Mouse (Mus musculus) mesoderm, embryonic 11.5 days (tissue): ENCODE data around the gene Panx1.
A peak's percentile ranks its signal among the peaks of the same experiment; 100 is the strongest.

Source experiments
- DNase-seq: peaks from one replicate; pipeline ENCODE4 v3.0.0-alpha.2; 2012; ENCODE audit warnings: low read depth, low spot score

Gene Panx1

GRCm38 (mm10) chr9:15023049-15023448 is 22.2 kb downstream of the Panx1 start:
- DNase-seq = no peak

DNA sequence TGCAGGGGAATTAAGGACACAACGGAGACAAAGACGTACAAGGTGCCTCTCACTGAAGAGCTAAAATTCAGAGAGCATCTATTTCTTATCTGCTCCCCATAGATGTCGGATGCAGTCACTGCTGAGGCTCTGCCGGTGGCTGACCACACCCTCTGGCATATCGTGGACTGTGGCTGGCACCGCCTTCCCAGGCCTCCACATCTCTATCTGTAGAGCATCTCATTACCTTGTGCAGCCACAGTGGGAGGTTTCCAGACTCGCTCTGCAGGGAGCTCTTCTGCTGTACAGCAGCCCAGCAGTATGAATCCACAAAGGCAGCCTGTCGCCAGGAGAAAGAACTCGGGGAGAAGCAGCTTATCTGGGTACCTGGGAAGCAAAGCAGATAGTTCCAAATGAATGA is 24.1 kb downstream of the Panx1 start:
- DNase-seq = no peak

DNA sequence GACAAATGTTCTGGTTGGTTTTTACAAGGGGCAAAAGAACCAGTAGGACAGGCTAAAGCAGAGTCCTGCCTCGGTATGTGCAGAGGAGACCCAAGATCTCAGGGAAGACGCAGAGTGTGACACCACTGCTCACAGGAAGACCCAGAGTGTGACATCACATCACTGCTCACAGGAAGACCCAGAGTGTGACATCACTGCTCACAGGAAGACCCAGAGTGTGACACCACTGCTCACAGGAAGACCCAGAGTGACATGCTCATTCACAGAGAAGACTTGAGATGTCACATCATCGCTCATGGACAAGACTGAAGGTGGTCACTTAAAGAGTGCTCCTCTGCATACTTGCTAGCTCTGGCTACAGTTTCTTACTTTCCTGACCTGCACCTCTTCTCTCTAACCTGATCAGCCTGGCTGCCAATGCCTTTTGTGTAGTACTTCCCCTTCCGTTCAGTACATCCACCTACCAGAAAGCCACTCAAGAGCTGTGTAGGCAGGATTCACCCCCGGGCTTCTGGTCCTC is 24.7 kb downstream of the Panx1 start:
- DNase-seq = no peak

GRCm38 (mm10) chr9:15018756-15019131 is 26.5 kb downstream of the Panx1 start:
- DNase-seq = no peak

DNA sequence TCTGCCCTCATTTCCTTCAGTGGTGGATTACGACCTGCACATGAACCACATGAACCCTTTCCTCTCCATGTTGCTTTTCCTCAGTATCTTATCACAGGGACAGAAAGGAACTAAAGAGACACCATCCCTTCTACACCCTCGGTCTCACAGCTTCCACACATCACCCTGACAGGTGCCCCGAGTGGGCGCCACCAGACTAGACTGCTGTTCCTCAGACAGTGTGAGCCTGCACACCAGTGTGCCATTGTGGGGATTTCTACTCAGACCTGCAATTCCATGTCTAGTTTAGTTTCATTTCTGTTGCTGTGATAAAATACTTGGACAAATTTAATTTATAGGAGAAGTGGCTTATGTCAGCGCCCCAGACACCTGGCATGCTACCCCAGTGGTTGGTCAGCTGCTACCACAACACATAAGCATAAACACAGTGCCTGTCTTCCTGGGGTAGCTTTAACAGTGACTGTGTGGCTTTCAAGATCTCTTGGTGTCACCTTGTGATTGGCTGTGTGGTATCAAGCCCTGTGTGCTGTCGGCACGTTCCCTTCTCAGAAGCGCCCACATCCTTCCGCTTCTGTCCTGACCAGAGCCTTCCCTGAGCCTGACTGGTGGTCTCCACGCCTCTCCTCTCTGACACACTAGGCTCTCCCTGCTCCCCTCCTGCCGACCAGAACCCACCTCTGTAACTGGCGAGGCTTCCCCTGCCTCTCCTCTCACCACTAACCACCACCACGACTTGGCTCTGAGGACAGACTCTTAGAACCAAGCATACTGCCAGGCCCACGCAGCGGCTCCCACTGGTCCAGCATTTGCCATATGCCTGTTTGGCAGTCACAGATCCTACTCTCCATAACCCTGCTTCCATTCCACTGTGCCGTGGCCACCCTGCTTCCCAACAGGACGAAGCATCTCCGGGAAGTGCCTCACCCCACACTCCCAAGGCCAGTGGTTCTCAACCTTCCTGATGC is 27.2 kb downstream of the Panx1 start:
- no peak for DNase-seq

DNA sequence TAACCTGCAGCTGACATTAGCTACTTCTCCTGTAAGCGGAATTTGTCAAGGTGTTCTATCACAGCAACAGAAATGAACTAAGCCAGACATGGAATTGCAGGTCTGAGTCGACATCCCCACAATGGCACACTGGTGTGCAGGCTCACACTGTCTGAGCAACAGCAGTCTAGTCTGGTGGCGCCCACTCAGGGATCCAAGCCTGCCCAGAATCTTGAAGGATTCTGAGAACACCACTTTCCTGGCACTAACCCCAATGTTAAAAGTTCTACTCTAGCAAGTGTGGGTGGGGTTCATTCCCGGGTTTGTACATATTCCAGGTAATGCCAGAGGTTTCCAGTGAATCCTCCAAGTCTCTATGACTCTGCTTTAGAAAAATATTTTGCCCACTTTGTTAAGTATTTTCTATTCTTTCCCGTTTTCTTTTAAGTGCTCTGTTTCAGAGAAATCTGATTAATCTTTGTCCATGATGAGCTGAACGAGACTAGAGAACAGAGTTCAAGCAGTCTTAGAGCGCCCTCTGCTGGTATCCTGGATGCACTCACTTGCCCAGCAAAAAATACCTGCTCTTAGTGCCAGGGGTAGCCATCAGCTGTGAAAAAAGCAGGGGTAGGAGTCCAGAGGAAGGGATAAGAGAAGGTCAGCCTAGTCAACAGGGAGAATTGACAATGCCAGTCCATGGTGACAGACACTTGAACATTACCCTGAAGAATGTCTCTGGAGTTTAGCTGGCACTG is 29.9 kb downstream of the Panx1 start:
- DNase-seq = peak; percentile 85

- DNase-seq = no peak
Measured at GRCm38 (mm10) chr9:15007566-15007965, 37.7 kb downstream of the Panx1 start.

GRCm38 (mm10) chr9:15004298-15004685 is 41.0 kb downstream of the Panx1 start:
- no peak for DNase-seq

DNA sequence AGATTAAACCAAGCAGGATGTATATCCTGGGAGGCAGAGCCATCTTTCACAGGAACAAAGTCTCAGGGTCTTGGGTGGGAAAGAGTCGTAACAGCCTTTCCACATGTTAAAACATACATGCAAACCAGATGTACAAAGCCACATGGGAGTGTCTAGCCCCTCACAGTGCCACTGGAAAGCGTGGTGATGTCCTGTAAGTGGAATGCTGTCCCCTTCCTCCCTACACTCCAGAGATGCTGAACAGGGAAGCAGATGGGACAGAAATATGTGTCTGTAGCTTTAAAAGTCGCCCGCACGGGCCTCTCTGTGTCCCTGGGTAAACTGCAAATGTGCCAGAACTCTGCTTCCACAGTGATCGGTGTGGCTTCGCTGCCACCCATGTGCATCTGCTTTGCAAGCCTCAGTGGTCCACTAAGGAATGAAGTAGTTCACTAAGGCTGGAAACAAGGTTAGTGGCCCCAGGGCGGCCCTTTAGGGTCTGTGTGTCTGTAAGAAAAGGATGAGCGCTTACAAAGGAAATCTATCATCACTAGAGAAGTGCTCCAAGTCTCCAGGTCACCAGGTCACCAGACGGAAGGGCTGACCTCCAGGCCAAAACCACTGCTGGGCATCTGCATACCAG is 41.5 kb downstream of the Panx1 start:
- DNase-seq = peak; percentile 51

DNA sequence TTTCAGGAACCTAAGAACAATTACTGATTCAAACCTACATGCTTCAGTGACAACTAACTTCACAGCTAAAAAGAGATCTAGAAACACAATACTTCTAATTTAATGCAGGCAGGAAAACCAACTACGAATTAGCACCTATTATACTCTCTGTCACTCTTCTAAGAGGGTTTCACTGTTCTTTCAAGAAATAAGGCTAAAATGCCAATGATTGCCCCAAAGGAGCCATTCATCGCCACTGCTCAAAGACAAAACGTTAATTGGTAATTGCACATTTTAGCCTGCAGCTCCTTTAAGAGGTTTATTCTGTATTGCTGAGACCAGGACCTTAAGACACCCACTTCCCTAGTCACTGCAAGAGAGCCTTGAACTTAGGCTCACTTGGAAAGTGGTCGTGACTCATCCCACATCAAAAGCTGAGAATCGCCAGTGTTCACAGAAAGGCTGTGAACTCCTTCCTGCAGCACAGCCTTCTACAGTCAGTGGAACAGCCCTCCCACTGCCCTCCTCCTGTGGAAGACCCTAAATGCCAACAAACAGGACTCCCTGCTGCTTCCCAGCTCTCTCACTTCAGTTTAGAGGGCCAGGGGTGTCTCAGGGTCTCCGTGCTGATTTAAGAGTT is 42.2 kb downstream of the Panx1 start:
- no peak for DNase-seq

DNA sequence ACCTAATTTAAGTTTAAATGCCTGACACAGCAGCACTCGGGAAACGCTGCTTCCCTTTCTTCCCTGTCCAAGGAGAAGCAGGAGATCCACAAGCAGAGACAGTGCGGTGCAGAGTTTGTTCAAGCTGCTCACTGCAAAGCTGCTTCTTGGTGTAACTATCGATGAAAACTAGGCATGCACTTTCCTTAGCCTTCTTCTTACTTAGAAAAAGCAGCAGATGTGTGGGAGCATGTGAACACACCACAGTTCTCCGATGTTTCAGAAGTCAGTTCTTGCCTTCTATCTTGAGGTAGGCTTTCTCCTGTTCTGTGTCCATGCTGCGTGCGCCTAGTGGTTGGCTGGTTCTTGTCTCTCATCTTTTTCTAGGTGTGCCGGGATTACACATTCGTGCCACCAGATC is 46.5 kb downstream of the Panx1 start:
- DNase-seq = no peak

DNA sequence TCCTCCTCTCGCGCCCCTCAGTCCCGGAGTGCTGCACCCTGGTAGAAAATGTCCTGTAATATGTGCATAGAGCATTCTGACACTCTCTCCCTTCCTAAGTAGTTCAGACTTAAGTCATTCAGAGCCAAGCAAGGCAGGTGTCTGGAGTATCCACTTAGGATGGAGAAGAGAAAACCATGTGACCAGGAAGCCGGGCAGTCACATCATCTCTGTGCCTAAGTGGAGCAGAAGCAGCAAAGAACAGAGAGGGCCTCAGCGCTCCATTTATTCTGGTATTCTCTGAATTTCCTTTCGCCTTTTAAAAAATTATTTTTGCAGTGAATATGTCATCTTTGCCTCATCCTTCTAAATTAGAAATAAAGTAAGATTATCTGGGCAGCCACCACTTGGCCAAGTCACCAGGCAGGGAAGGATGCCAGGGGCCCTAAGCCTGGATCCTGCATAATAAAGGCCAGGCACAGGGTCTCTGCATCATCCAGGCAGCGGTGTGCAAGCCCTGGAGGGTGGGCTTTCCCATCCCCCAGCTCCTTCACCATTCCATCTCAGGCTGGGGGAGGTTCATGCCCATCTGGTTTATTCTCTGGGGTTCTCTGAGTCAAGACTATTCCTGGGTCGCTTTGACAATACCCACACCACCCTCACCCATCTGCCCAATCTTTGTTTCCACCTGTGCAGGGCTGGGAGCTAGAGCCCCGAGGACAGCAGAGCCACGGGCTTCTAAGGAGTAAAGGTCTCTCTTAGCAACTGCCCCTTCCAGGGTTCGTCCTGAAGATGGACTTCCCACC is 47.8 kb downstream of the Panx1 start:
- DNase-seq = no peak

DNA sequence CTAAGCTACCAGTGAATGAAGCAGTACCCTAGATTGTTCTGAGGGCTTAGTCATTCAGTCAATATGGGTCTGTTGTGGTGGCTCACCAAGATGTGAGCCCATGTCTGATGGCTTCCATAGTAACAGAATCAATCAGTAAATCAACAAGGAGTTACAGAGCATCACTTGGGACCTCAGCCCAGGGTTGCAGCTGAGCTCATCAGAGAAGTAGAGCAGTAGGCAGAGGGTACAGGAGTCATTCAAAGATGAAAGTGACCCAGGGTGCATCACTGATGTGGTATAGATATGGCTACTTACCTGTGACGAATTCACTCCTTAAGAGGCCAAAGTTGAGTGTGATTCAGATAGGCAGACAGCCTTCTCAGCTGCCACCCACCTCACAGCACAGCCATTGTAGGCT is 49.8 kb downstream of the Panx1 start:
- DNase-seq = no peak

GRCm38 (mm10) chr9:14988606-14989293 is 56.5 kb downstream of the Panx1 start:
- DNase-seq = no peak

- no peak for DNase-seq
Measured at GRCm38 (mm10) chr9:14983141-14983540, 62.1 kb downstream of the Panx1 start.

DNA sequence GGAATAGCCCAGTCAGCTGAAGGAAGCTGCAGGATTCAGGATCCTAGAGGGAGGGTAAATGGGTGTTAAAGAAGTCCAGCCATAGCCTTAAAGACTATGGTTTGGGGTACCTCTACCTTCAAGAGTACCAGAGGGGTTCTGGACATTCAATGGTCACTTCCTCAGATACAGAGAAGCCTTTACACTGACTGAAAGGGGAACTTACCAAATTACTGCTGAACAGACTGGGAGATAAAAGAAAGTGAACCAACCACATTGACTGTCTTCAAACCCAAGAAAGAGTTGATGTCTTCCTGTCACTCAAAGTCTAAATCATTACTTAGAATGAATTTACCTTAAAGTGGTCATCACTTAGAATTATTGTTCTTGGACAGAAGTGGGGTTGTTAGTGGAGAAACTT is 62.6 kb downstream of the Panx1 start:
- DNase-seq = no peak

GRCm38 (mm10) chr9:14981539-14982155 is 63.6 kb downstream of the Panx1 start:
- DNase-seq = no peak

GRCm38 (mm10) chr9:14974251-14975232 is 70.7 kb downstream of the Panx1 start:
- no peak for DNase-seq

- no peak for DNase-seq
Measured at GRCm38 (mm10) chr9:14973762-14974161, 71.5 kb downstream of the Panx1 start.
